Mouse (Mus musculus) thymus, adult 2 months (tissue): Measurements from ENCODE around the gene Zfp706. TPM values are rescaled to one million over a fixed set of nuclear protein-coding genes. Genes with fewer than 3 reads are reported as not detected.

ENCODE experiments used
- DNase-seq: peaks from one replicate; pipeline ENCODE4 v3.0.0; 2021
- H3K27ac ChIP-seq: fragments of 200-500 bp; 2 replicates; pipeline ENCODE4 v1.5.1; 2012; ENCODE audit warnings: low read length, control low read depth; ENCODE audit not compliant: control insufficient read depth, insufficient read depth
- H3K27me3 ChIP-seq: fragments of 200-500 bp; 2 replicates; pipeline ENCODE4 v1.6.1; 2012; ENCODE audit warnings: mild to moderate bottlenecking, low read length, moderate library complexity, mixed read lengths; ENCODE audit not compliant: control insufficient read depth, insufficient read depth
- H3K36me3 ChIP-seq: fragments of 200-500 bp; 2 replicates; pipeline ENCODE4 v1.6.1; 2012; ENCODE audit warnings: mild to moderate bottlenecking, low read length, moderate library complexity; ENCODE audit not compliant: control insufficient read depth, insufficient read depth
- H3K4me1 ChIP-seq: fragments of 200-500 bp; replicated peaks from 2 replicates; pipeline ENCODE4 v1.6.1; 2012; ENCODE audit warnings: low read length; ENCODE audit not compliant: control insufficient read depth, insufficient read depth
- H3K4me3 ChIP-seq: fragments of 200-500 bp; 2 replicates; pipeline ENCODE4 v1.5.1; 2012; ENCODE audit warnings: mild to moderate bottlenecking, low read length, control low read depth, moderate library complexity; ENCODE audit not compliant: control insufficient read depth, insufficient read depth
- CTCF ChIP-seq: fragments of 200-500 bp; IDR thresholded peaks from 2 replicates; pipeline ENCODE4 v1.5.1; 2012; ENCODE audit warnings: mild to moderate bottlenecking, control low read depth, low read length, moderate library complexity, borderline replicate concordance; ENCODE audit not compliant: control insufficient read depth, poor library complexity, insufficient read depth; ENCODE audit errors: extremely low read depth
- POLR2A ChIP-seq: fragments of 200-500 bp; IDR thresholded peaks from 2 replicates; pipeline ENCODE4 v1.6.1; 2012; ENCODE audit warnings: mild to moderate bottlenecking, low read length, control low read depth, moderate library complexity; ENCODE audit not compliant: control insufficient read depth, poor library complexity, insufficient read depth; ENCODE audit errors: extremely low read depth
- WGBS: fragments of 180-500 bp; shearing (Covaris S2); methylation state at CpG from one replicate; pipeline ENCODE4 v1.1.7; 2018; 5-methylcytosine and 5-hydroxymethylcytosine counted together
- polyA plus RNA-seq: library from polyadenylated mRNA; depleted of rRNA; stranded (reverse); fragments of >200 nt; gene quantifications from 2 replicates; pipeline ENCODE4 v1.2.3, GENCODE M21; 2012

Gene Zfp706
- polyA plus RNA-seq, 1 experiment: 33.7 TPM

DNA sequence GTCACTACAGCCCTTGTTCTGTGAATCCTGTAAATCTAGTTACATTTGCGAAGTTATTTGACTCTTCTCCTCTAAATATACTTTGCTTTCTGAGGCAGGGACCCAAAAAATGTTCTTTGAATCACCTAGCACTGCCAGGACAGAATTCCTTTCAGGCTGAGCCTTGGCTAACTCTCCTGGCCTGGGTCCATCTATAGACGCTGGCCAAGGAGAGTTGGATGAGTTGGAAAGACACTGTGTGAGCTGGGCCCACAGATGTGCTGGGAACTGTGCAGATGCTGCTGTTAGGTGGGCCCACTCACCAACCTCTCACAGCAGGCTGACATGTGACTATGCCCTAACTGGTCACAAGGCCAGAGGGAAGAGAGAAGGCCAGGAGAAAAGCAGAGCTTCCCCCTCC is 41.1 kb downstream of the Zfp706 start:
- TF ChIP-seq CTCF (no peak), POLR2A (no peak)
- Histone ChIP-seq H3K4me3 (no peak overlapping the region), H3K27ac (no peak overlapping the region), H3K4me1 (peaks cover 19% of the 10 kb centered on the region), H3K36me3 (no peaks in the 10 kb centered on the region), H3K27me3 (no peaks in the 10 kb centered on the region)
- no peak for DNase-seq
- WGBS: 86% methylated on average over 2 of the region's 2 CpGs

DNA sequence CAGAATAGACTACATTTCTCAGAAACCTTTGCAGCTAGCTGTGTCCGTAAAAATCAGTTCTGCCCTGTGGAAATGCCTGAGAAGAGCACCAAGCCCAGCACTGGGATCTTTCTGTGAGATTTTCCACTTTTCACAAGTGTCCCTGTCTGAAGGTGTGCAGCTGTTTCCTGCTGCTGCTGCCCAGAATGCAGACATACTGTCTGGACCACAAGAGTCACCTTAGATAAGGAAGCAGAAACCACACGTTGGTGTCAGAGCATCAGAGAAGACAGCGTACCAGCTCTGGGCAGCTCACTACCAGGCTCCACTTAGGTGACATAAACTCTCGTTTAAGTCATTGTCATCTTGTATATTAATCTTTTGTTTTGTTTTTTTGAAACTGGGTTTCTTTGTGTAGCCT is 41.8 kb downstream of the Zfp706 start:
- Histone ChIP-seq H3K27ac (no peak overlapping the region), H3K27me3 (no peaks in the 10 kb centered on the region), H3K4me1 (peaks cover 19% of the 10 kb centered on the region), H3K36me3 (no peaks in the 10 kb centered on the region), H3K4me3 (no peak overlapping the region)
- TF ChIP-seq POLR2A: no peak
- DNase-seq: no peak
- WGBS: 8% methylated on average over 4 of the region's 4 CpGs

DNA sequence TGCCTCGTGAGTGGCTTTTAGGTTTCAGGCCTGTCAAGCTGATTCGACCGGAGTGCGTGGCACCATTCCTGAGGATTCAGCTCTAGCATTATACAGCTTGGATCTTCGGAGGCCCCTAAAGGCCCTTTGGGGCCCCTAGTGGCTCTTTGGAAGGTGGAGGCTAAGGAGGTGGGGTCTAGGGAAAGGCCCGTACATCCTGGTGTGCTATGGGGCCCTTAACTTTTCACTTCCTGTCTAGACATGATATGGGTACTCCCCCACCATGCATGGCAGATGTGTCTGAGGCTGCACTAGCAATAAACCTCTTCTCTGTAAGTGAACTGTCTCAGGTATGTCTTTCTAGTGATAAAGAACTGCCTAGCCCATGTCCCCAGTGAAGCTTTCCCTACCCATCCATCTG is 44.6 kb downstream of the Zfp706 start:
- Histone ChIP-seq H3K27me3 (no peaks in the 10 kb centered on the region), H3K36me3 (no peaks in the 10 kb centered on the region), H3K4me1 (peaks cover 19% of the 10 kb centered on the region), H3K4me3 (no peak overlapping the region), H3K27ac (no peak overlapping the region)
- no peak for TF ChIP-seq POLR2A
- no peak for TF ChIP-seq CTCF
- no peak for DNase-seq
- 83% methylated on average over 6 of the region's 6 CpGs for WGBS

DNA sequence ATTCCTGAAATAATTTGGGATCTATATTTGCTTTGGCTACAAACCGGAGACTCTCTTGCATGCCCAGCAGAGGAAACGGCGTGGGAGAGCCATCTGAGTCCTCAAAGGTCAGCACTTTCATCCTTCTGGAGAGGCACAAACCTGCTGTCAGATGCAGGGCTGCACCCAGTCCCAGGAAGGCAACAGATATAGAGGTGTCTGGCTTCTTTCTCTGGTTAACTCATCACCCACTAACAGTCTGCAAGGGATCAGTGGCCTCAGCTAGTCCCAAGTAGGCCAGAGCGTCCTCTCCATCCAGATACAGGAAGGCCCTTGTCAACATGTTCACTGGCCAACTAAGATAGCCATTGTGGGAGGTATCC is 46.7 kb downstream of the Zfp706 start:
- H3K27me3 ChIP-seq: no peaks in the 10 kb centered on the region
- H3K4me1 ChIP-seq: peaks cover 5% of the 10 kb centered on the region
- H3K4me3 ChIP-seq: no peak overlapping the region
- no peaks in the 10 kb centered on the region for H3K36me3 ChIP-seq
- DNase-seq: no peak
- 96% methylated on average over 4 of the region's 4 CpGs for WGBS
- TF ChIP-seq POLR2A (no peak), CTCF (no peak)
- H3K27ac ChIP-seq: no peak overlapping the region

DNA sequence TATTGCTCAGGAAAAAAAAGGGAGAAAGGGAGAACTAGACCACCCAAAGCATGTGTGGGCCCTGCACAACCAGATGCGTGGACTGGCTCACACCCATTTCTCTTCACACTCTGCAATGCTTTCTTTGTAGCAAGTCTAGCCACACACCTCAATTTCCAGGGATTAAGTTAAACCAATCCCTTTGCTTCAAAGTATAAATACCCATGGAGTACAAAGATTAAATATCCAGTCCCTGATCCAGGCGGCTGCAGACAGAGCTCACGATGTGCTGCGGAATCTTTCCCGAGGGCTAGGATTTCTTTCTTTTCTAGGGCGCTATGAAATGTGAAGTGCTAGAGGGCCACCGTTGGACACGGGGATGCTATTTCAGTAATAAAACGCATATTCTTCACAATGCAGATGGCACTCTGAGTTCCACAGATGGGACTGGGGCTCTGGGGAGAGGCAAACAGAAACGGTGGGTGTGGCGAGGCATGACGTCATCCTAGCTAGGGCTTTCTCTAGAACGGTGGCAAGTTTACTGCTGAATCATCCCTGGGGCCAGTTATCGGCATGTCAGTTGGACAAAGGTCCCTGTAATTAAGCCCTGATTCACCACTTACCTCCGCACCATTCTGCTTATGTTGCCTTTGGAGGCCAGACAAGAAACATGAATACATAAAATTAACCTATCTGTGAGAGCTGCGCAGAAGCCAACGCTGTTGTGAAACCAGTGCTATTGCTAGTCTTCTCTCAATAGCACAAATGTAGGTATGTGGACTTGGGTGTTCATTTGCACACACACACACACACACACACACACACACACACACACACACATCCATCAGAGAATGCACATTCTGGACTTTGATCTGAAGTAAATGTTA is 47.3 kb downstream of the Zfp706 start:
- Histone ChIP-seq H3K4me3 (no peak overlapping the region), H3K4me1 (peaks cover 2% of the 10 kb centered on the region; the same call in 1 of the 2 replicates), H3K27ac (no peak overlapping the region), H3K27me3 (no peaks in the 10 kb centered on the region), H3K36me3 (no peaks in the 10 kb centered on the region)
- TF ChIP-seq CTCF (no peak), POLR2A (no peak)
- WGBS: 68% methylated on average over 17 of the region's 17 CpGs
- no peak for DNase-seq

DNA sequence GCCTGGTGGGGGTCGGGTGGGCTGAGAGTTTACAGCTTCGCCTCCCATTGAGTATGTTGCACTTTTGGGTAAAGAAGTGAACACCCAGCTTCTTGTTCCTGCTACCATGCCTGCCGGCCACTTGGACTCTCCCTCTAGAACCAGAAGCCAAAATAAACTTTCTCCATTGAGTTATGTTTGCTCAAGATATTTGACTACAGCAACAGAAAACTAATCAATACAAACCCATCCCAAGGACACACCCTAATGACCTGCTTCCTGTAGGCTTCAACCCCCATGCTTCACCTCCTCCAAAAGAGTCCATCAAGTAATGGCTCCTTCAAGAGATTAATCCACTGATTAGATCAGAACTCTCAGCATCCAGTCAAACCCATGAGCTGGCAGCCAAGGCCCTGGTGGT is 51.4 kb downstream of the Zfp706 start:
- Histone ChIP-seq H3K27me3 (no peaks in the 10 kb centered on the region), H3K4me3 (no peak overlapping the region), H3K27ac (no peak overlapping the region), H3K4me1 (no peaks in the 10 kb centered on the region), H3K36me3 (no peaks in the 10 kb centered on the region)
- WGBS: 96% methylated on average over 3 of the region's 3 CpGs
- TF ChIP-seq POLR2A: no peak
- TF ChIP-seq CTCF: no peak
- DNase-seq: no peak

DNA sequence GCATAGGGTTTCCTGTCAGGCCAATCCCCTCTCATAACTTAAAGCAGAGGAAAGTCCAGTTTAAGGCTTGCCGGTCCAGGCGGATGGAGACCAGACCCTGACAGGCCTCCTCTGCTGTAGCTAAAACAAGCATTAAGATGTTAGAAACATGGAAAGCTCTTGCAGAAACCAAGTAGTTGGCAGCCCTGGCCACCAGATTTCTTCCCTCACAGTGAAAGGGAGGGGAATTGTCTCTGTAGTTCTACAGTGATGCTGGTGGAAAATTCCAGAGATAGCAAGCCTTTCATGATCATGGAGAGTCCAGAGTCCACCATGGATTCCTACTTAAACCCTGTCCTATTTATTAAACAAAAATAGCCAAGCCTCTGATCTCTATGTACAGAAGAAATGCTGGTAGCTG is 57.3 kb downstream of the Zfp706 start:
- Histone ChIP-seq H3K27ac (no peak overlapping the region), H3K36me3 (no peaks in the 10 kb centered on the region), H3K4me1 (no peaks in the 10 kb centered on the region), H3K27me3 (no peaks in the 10 kb centered on the region), H3K4me3 (no peak overlapping the region)
- WGBS: 97% methylated on average over 2 of the region's 2 CpGs
- TF ChIP-seq POLR2A: no peak
- TF ChIP-seq CTCF: no peak
- no peak for DNase-seq
